Mouse (Mus musculus) testis, postnatal 10 days (tissue): ENCODE results near the gene Pgk1.

Experiments used
- DNase-seq: peaks from one replicate; pipeline ENCODE4 v3.0.0; 2021; ENCODE audit warnings: low spot score

The Pgk1 gene

GRCm38 (mm10) chrX:106219171-106220032, 32.5 kb downstream of the Pgk1 start:
- DNase-seq = peak; percentile 73

- DNase-seq = peak; percentile 38
Measured at GRCm38 (mm10) chrX:106221058-106221457, 34.2 kb downstream of the Pgk1 start, which contains the start of gene Taf9b. TSS of gene Taf9b (minus strand) at chrX:106221158.
